Mouse (Mus musculus) T-helper 2 cell (primary cell): ENCODE data around the gene Gm5936.
"Not testable (repeated sequence)": the region's sequence is repeated elsewhere in the genome, so short reads cannot be mapped to it uniquely, and the experiment has no call there.

Source experiments
- in situ Hi-C: fragments of 300-600 bp; cut with MboI, MseI; formaldehyde crosslinking; loops from one replicate; pipeline ENCODE4 v1.15.1; 2025; ENCODE audit warnings: high pct_unique_total_duplicates

Gene Gm5936

DNA sequence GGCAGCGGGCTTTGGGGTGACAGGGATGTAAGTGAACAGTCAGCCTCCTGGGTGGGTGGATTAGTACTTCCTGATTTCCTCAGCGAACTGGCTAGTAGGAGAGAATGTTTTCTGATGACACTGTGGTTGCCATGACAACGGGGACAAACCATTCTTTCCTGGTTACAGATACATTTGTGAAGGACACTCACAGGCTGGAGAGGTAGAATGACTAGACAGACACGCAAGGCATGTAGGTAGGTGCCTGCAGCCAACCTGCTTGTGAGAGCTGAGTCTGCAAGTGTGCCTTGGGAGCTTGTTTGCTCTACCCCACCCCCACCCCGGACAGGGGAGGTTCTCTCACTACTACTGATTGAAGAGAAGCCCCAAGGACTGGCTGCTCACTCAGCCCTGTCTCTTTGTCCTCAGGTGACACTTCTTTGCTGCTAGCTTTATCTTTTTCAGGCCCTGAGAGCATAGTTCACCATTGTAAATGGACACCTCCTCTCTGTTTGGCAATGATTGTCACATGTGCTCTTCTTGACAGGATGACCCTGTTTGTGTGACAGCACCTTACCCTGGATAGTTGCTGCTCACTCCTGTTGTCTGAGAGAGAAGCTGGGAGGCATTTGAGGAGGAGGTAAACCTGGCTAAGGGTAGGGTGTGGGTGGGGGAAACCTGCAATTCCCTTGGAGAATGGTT is at the start of gene Gm5936:
Gm5936 (plus strand) TSS at position 355 of the 681 bp plus-strand sequence.
- in situ Hi-C loops = not testable (repeated sequence)

GRCm38 (mm10) chrX:74856104-74856503 is 19.1 kb downstream of the Gm5936 start:
- in situ Hi-C loops = loop anchor here (25.0 kb wide), 1 partner anchor 394 kb away; no protein-coding TSS in a partner anchor

DNA sequence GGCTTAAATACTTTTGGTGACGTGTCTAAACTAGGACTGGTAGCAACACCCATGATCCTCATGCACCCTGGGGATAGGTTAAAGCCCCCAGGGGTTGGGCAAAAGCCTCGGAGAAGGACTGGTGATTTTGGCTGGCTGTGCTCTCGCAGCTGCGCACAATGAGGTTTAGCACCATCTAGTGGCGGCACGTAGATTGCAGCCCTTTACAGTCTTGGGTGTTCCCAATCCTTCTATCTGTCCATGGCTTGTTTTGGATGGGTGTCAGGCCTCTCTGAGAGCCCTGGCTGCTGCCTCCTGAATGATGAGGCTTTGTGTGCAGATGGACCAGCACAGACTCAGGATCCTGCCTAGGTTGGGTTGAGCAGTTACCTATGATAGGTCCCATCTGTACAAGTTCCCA is 43.1 kb downstream of the Gm5936 start:
- in situ Hi-C loops = loop anchor here (10.0 kb wide), 1 partner anchor 85 kb away; no protein-coding TSS in a partner anchor
